Mouse (Mus musculus): ENCODE measurements at regions not wholly inside any gene's neighbourhood (a gene's known extent, or its start where the extent isn't known, plus 50 kb on each side); places are given as distances from the start of the nearest gene placed in this dataset.
A peak's percentile ranks its signal among the peaks of the same experiment; 100 is the strongest.

GRCm38 (mm10) chr2:61527127-61527526 lies 51.3 kb upstream of the Tank start:
- ATAC-seq (replicated peaks; ENCODE audit: poor library complexity): peak; percentile 68

GRCm38 (mm10) chr2:61524060-61524734 lies 54.2 kb upstream of the Tank start:
- ATAC-seq (replicated peaks; ENCODE audit: poor library complexity): peak; percentile 53

GRCm38 (mm10) chr2:61514445-61515123 lies 63.8 kb upstream of the Tank start:
- ATAC-seq (replicated peaks; ENCODE audit: poor library complexity): peak; percentile 59

GRCm38 (mm10) chr2:61513787-61514444 lies 64.5 kb upstream of the Tank start:
- ATAC-seq (replicated peaks; ENCODE audit: poor library complexity): peak; percentile 92

- no peak for ATAC-seq (replicated peaks; ENCODE audit: poor library complexity)
These were observed 74.8 kb upstream of the Tank start for GRCm38 (mm10) chr2:61503594-61503993.

- ATAC-seq (replicated peaks; ENCODE audit: poor library complexity): 0 out of 2 replicates have a peak, but pooled peaks have one; percentile 34
These were observed 76.5 kb upstream of the Tank start for GRCm38 (mm10) chr2:61501922-61502321.

- ATAC-seq (replicated peaks; ENCODE audit: poor library complexity): no peak
These were observed 79.1 kb upstream of the Tank start for GRCm38 (mm10) chr2:61499266-61499665.

- ATAC-seq (replicated peaks; ENCODE audit: poor library complexity): no peak
These were observed 80.5 kb upstream of the Tank start for GRCm38 (mm10) chr2:61497930-61498329.

GRCm38 (mm10) chr2:61496968-61497367 lies 81.4 kb upstream of the Tank start:
- ATAC-seq (replicated peaks; ENCODE audit: poor library complexity): no peak

- peak; percentile 83 for ATAC-seq (replicated peaks; ENCODE audit: poor library complexity)
These were observed 84.3 kb upstream of the Tank start for GRCm38 (mm10) chr2:61493918-61494712.

GRCm38 (mm10) chr2:61492043-61492743 lies 86.2 kb upstream of the Tank start:
- ATAC-seq (replicated peaks; ENCODE audit: poor library complexity): peak; percentile 77

GRCm38 (mm10) chr2:61490436-61491109 lies 87.8 kb upstream of the Tank start:
- ATAC-seq (replicated peaks; ENCODE audit: poor library complexity): peak; percentile 62

- ATAC-seq (replicated peaks; ENCODE audit: poor library complexity): no peak
These were observed 88.6 kb upstream of the Tank start for GRCm38 (mm10) chr2:61489762-61490161.

GRCm38 (mm10) chr2:61483820-61484219 lies 94.6 kb upstream of the Tank start:
- peak; percentile 95 for ATAC-seq (replicated peaks; ENCODE audit: poor library complexity)

GRCm38 (mm10) chr2:61476648-61477047 lies 101.7 kb upstream of the Tank start:
- no peak for ATAC-seq (replicated peaks; ENCODE audit: poor library complexity)

- no peak for ATAC-seq (replicated peaks; ENCODE audit: poor library complexity)
These were observed 103.8 kb upstream of the Tank start for GRCm38 (mm10) chr2:61474626-61475025.

GRCm38 (mm10) chr2:61470521-61470920 lies 107.9 kb upstream of the Tank start:
- peak; percentile 96 for ATAC-seq (replicated peaks; ENCODE audit: poor library complexity)

GRCm38 (mm10) chr2:61470064-61470463 lies 108.3 kb upstream of the Tank start:
- ATAC-seq (replicated peaks; ENCODE audit: poor library complexity): 0 out of 2 replicates have a peak, but pooled peaks have one; percentile 4

- ATAC-seq (replicated peaks; ENCODE audit: poor library complexity): peak; percentile 72
These were observed 122.5 kb upstream of the Tank start for GRCm38 (mm10) chr2:61455902-61456301.

- no peak for ATAC-seq (replicated peaks; ENCODE audit: poor library complexity)
These were observed 123.7 kb upstream of the Tank start for GRCm38 (mm10) chr2:61454729-61455128.

Measured in megakaryocyte progenitor cell, adult 5-6 weeks (primary cell).